Mouse (Mus musculus): ENCODE measurements at regions not wholly inside any gene's neighbourhood (a gene's known extent, or its start where the extent isn't known, plus 50 kb on each side); places are given as distances from the start of the nearest gene placed in this dataset.

GRCm38 (mm10) chr6:99905194-99905593 lies 179.0 kb upstream of the Prok2 start:
- no peak for TF ChIP-seq MAX (IDR thresholded peaks at IDR 0.05)
- TF ChIP-seq MYOG (IDR thresholded peaks at IDR 0.05; ENCODE audit: control insufficient read depth, extremely low read depth, insufficient read length), result no peak
- TF ChIP-seq MYOD1 (IDR thresholded peaks at IDR 0.05; ENCODE audit: control insufficient read depth, insufficient read length, low read depth), result no peak
- no peak for TF ChIP-seq CTCF (IDR thresholded peaks at IDR 0.05; ENCODE audit: control insufficient read depth, insufficient read depth, insufficient read length)
- no peak for TF ChIP-seq USF1 (IDR thresholded peaks at IDR 0.05; ENCODE audit: low read depth)
- TF ChIP-seq FOSL1 (IDR thresholded peaks at IDR 0.05; ENCODE audit: insufficient read depth, low read length, poor library complexity, severe bottlenecking), result no peak
- TF ChIP-seq CEBPB (IDR thresholded peaks at IDR 0.05; ENCODE audit: low read depth), result no peak

Measured in C2C12 (cell line).